Mouse (Mus musculus) neural tube, embryonic 15.5 days (tissue): ENCODE data around the gene Psmd2. TPM values are rescaled to one million over a fixed set of nuclear protein-coding genes. Genes with fewer than 3 reads are reported as not detected.
"Not testable (repeated sequence)": the region's sequence is repeated elsewhere in the genome, so short reads cannot be mapped to it uniquely, and the experiment has no call there.

ENCODE experiments used
- ATAC-seq: fragments of 200-750 bp; cut with Nextera tagmentation; 2 replicates; pipeline ENCODE4 v1.8.0; 2017; ENCODE audit warnings: mild to moderate bottlenecking, moderate TSS enrichment, moderate library complexity; ENCODE audit not compliant: low FRiP score
- H3K27ac ChIP-seq: fragments of 300-500 bp; sonication (generic); replicated peaks from 2 replicates; pipeline ENCODE4 v1.5.1; 2015; ENCODE audit warnings: mild to moderate bottlenecking, inconsistent platforms
- H3K27me3 ChIP-seq: fragments of 300-500 bp; sonication (generic); replicated peaks from 2 replicates; pipeline ENCODE4 v1.6.1; 2015; ENCODE audit warnings: inconsistent platforms
- H3K36me3 ChIP-seq: fragments of 300-500 bp; sonication (generic); 2 replicates; pipeline ENCODE4 v1.6.1; 2015; ENCODE audit warnings: inconsistent platforms
- H3K4me1 ChIP-seq: fragments of 300-500 bp; sonication (generic); 2 replicates; pipeline ENCODE4 v1.6.1; 2015; ENCODE audit warnings: inconsistent platforms
- H3K4me2 ChIP-seq: fragments of 300-500 bp; sonication (generic); 2 replicates; pipeline ENCODE4 v1.6.1; 2015; ENCODE audit warnings: inconsistent platforms, mild to moderate bottlenecking, moderate library complexity
- H3K4me3 ChIP-seq: fragments of 300-500 bp; sonication (generic); replicated peaks from 2 replicates; pipeline ENCODE4 v1.5.1; 2015; ENCODE audit warnings: mild to moderate bottlenecking, inconsistent platforms
- H3K9ac ChIP-seq: fragments of 300-500 bp; sonication (generic); replicated peaks from 2 replicates; pipeline ENCODE4 v1.6.1; 2015; ENCODE audit warnings: mild to moderate bottlenecking, inconsistent platforms
- H3K9me3 ChIP-seq: fragments of 300-500 bp; sonication (generic); replicated peaks from 2 replicates; pipeline ENCODE4 v1.6.1; 2016; ENCODE audit warnings: inconsistent platforms
- WGBS: fragments of 180-500 bp; shearing (Covaris S2); methylation state at CpG from one replicate; pipeline ENCODE4 v1.1.7; 2015; ENCODE audit warnings: mixed read lengths; 5-methylcytosine and 5-hydroxymethylcytosine counted together
- polyA plus RNA-seq: library from polyadenylated mRNA; unstranded; fragments of >200 nt; fragmentation: Nextera tagmentation; extraction: Ambion mirVana; gene quantifications from 2 replicates; pipeline ENCODE4 v1.2.1, GENCODE M21; 2015

Psmd2 gene
- polyA plus RNA-seq, 1 experiment from 2014 or later, result 342 TPM

- H3K9me3 ChIP-seq, result no peaks in the 10 kb centered on the region
- no peak for ATAC-seq
- H3K9ac ChIP-seq, result 0 out of 2 replicates have a peak overlapping the region, but pooled peaks have one; percentile 88
- 0 out of 2 replicates have a peak, but pooled peaks cover under 1% of the 10 kb centered on the region for H3K36me3 ChIP-seq
- H3K27me3 ChIP-seq, result no peaks in the 10 kb centered on the region
- H3K4me1 ChIP-seq, result peaks cover 33% of the 10 kb centered on the region
- H3K4me2 ChIP-seq, result peak overlapping the region; percentile 84
- 34% methylated on average over 2 of the region's 2 CpGs for WGBS
- 0 out of 2 replicates have a peak overlapping the region, but pooled peaks have one; percentile 85 for H3K4me3 ChIP-seq
- 0 out of 2 replicates have a peak overlapping the region, but pooled peaks have one; percentile 97 for H3K27ac ChIP-seq
These were observed 28.2 kb upstream of the Psmd2 start for GRCm38 (mm10) chr16:20623211-20623610.

- H3K9ac ChIP-seq, result peak overlapping the region; percentile 74; the same call in 1 of the 2 replicates
- no peaks in the 10 kb centered on the region for H3K27me3 ChIP-seq
- H3K36me3 ChIP-seq, result peaks cover 11% of the 10 kb centered on the region
- H3K4me2 ChIP-seq, result peak overlapping the region; percentile 92
- H3K4me3 ChIP-seq, result peak overlapping the region; percentile 67
- H3K4me1 ChIP-seq, result peaks cover 26% of the 10 kb centered on the region
- WGBS, result 38% methylated on average over 11 of the region's 11 CpGs
- peak overlapping the region; percentile 75; the same call in 1 of the 2 replicates for H3K27ac ChIP-seq
- H3K9me3 ChIP-seq, result no peaks in the 10 kb centered on the region
- no peak for ATAC-seq
These were observed 22.5 kb upstream of the Psmd2 start for GRCm38 (mm10) chr16:20628871-20629391.

GRCm38 (mm10) chr16:20629731-20630634, 21.5 kb upstream of the Psmd2 start, which contains the start of gene Ece2:
TSS of gene Ece2 (plus strand) at chr16:20629828.
- peak within 1 kb of the TSS; percentile 67 for H3K4me3 ChIP-seq
- ATAC-seq, result peak; percentile 80
- peaks cover 16% of the 10 kb centered on the region for H3K36me3 ChIP-seq
- no peaks in the 10 kb centered on the region for H3K9me3 ChIP-seq
- peak within 1 kb of the TSS; percentile 74 for H3K9ac ChIP-seq
- 6% methylated on average over 54 of the region's 54 CpGs for WGBS
- peak within 1 kb of the TSS; percentile 92 for H3K4me2 ChIP-seq
- H3K27me3 ChIP-seq, result no peaks in the 10 kb centered on the region
- H3K4me1 ChIP-seq, result peaks cover 26% of the 10 kb centered on the region
- H3K27ac ChIP-seq, result peak within 1 kb of the TSS; percentile 75

GRCm38 (mm10) chr16:20637410-20637809, 14.0 kb upstream of the Psmd2 start:
- ATAC-seq, result no peak
- peaks cover 19% of the 10 kb centered on the region for H3K36me3 ChIP-seq

GRCm38 (mm10) chr16:20638367-20638766, 13.1 kb upstream of the Psmd2 start:
- Histone ChIP-seq H3K36me3 (peaks cover 17% of the 10 kb centered on the region; the same call in 1 of the 2 replicates), H3K27me3 (no peaks in the 10 kb centered on the region), H3K9me3 (no peaks in the 10 kb centered on the region), H3K4me3 (no peak overlapping the region), H3K27ac (peak overlapping the region; percentile 38), H3K4me2 (peak overlapping the region; percentile 29), H3K9ac (no peak overlapping the region), H3K4me1 (peaks cover 13% of the 10 kb centered on the region; the same call in 1 of the 2 replicates)
- 52% methylated on average over 8 of the region's 8 CpGs for WGBS
- ATAC-seq, result peak; percentile 74

More at GRCm38 (mm10) chr16:20637410-20637809, 14.0 kb upstream of the Psmd2 start:
- Histone ChIP-seq H3K9ac (0 out of 2 replicates have a peak overlapping the region, but pooled peaks have one; percentile 5), H3K9me3 (no peaks in the 10 kb centered on the region), H3K4me2 (no peak overlapping the region), H3K4me1 (peaks cover 13% of the 10 kb centered on the region; the same call in 1 of the 2 replicates), H3K27me3 (no peaks in the 10 kb centered on the region), H3K4me3 (no peak overlapping the region), H3K27ac (peak overlapping the region; percentile 38; the same call in 1 of the 2 replicates)
- 80% methylated on average over 8 of the region's 8 CpGs for WGBS

- Histone ChIP-seq H3K9me3 (no peaks in the 10 kb centered on the region), H3K4me2 (no peak overlapping the region)
- WGBS, result 1% methylated on average over 8 of the region's 8 CpGs
These were observed 9.3 kb upstream of the Psmd2 start for GRCm38 (mm10) chr16:20642161-20642560.

GRCm38 (mm10) chr16:20643911-20644310, 7.5 kb upstream of the Psmd2 start:
- no peaks in the 10 kb centered on the region for H3K27me3 ChIP-seq
- H3K9ac ChIP-seq, result no peak overlapping the region
- H3K4me1 ChIP-seq, result peaks cover 3% of the 10 kb centered on the region; the same call in 1 of the 2 replicates
- no peak overlapping the region for H3K4me2 ChIP-seq
- H3K9me3 ChIP-seq, result no peaks in the 10 kb centered on the region
- no peak overlapping the region for H3K27ac ChIP-seq
- no peak overlapping the region for H3K4me3 ChIP-seq
- 91% methylated on average over 7 of the region's 7 CpGs for WGBS
- no peak for ATAC-seq
- H3K36me3 ChIP-seq, result peaks cover 29% of the 10 kb centered on the region

More at GRCm38 (mm10) chr16:20642161-20642560, 9.3 kb upstream of the Psmd2 start:
- ATAC-seq, result 0 out of 2 replicates have a peak, but pooled peaks have one; percentile 22
- Histone ChIP-seq H3K36me3 (peaks cover 29% of the 10 kb centered on the region), H3K27ac (no peak overlapping the region), H3K4me1 (peaks cover 13% of the 10 kb centered on the region; the same call in 1 of the 2 replicates), H3K27me3 (no peaks in the 10 kb centered on the region), H3K9ac (no peak overlapping the region), H3K4me3 (no peak overlapping the region)

- ATAC-seq, result no peak; the same call in 1 of the 2 replicates
- peak overlapping the region; percentile 83 for H3K27ac ChIP-seq
- peak overlapping the region; percentile 92 for H3K4me3 ChIP-seq
- H3K4me1 ChIP-seq, result peaks cover 18% of the 10 kb centered on the region
- H3K9ac ChIP-seq, result peak overlapping the region; percentile 94
- no peaks in the 10 kb centered on the region for H3K9me3 ChIP-seq
- no peaks in the 10 kb centered on the region for H3K27me3 ChIP-seq
- peaks cover 28% of the 10 kb centered on the region for H3K36me3 ChIP-seq
- H3K4me2 ChIP-seq, result peak overlapping the region; percentile 88
- 10% methylated on average over 12 of the region's 12 CpGs for WGBS
These were observed 477 bp downstream of the Psmd2 start for GRCm38 (mm10) chr16:20651947-20652310.

GRCm38 (mm10) chr16:20653315-20653714, 1.9 kb downstream of the Psmd2 start:
- H3K4me3 ChIP-seq, result no peak overlapping the region
- peaks cover 18% of the 10 kb centered on the region for H3K4me1 ChIP-seq
- no peaks in the 10 kb centered on the region for H3K27me3 ChIP-seq
- H3K9ac ChIP-seq, result no peak overlapping the region
- no peak overlapping the region for H3K27ac ChIP-seq
- peaks cover 42% of the 10 kb centered on the region for H3K36me3 ChIP-seq
- WGBS, result 50% methylated on average over 2 of the region's 2 CpGs
- no peaks in the 10 kb centered on the region for H3K9me3 ChIP-seq
- peak overlapping the region; percentile 88 for H3K4me2 ChIP-seq
- ATAC-seq, result no peak

- Histone ChIP-seq H3K36me3 (peaks cover 85% of the 10 kb centered on the region), H3K9ac (no peak overlapping the region), H3K4me1 (peaks cover 8% of the 10 kb centered on the region), H3K27ac (no peak overlapping the region), H3K4me2 (no peak overlapping the region), H3K4me3 (no peak overlapping the region), H3K9me3 (no peaks in the 10 kb centered on the region), H3K27me3 (no peaks in the 10 kb centered on the region)
- WGBS, result 95% methylated on average over 4 of the region's 4 CpGs
- ATAC-seq, result no peak
These were observed 6.2 kb downstream of the Psmd2 start for GRCm38 (mm10) chr16:20657661-20658060.

GRCm38 (mm10) chr16:20668013-20668412, 16.6 kb downstream of the Psmd2 start, which contains the start of gene Eif4g1:
TSS of gene Eif4g1 (plus strand) at chr16:20668313.
- H3K4me2 ChIP-seq, ATAC-seq, H3K4me1 ChIP-seq, H3K27me3 ChIP-seq, H3K27ac ChIP-seq, H3K9ac ChIP-seq, H3K9me3 ChIP-seq, H3K4me3 ChIP-seq: not testable (repeated sequence)
- WGBS, result 99% methylated on average over 5 of the region's 6 CpGs
- H3K36me3 ChIP-seq, result peaks cover 18% of the 10 kb centered on the region
